Mouse (Mus musculus): ENCODE results near the gene Eif4ebp2. TPM values are rescaled to one million over a fixed set of nuclear protein-coding genes. Genes with fewer than 3 reads are reported as not detected.

The Eif4ebp2 gene
- total RNA-seq, 2 experiments from 2014 or later, result 9.5 to 88.4 TPM

DNA sequence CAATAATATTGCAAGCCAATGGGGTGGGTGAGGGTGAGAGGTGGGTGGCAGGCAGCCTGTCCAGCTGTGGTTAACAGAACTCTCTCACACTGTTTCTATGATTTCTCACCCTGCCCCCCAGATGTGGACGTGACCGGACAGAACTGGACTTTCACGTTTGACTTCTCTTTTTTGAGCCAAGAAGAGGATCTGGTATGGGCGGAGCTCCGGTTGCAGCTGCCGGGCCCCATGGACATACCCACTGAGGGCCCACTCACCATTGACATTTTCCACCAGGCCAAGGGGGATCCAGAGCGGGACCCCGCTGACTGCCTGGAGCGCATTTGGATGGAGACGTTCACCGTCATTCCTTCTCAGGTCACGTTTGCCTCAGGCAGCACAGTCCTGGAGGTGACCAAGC lies 29.6 kb downstream of the Eif4ebp2 start:
- ATAC-seq (replicated peaks; ENCODE audit: low FRiP score, poor library complexity, severe bottlenecking), result no peak

DNA sequence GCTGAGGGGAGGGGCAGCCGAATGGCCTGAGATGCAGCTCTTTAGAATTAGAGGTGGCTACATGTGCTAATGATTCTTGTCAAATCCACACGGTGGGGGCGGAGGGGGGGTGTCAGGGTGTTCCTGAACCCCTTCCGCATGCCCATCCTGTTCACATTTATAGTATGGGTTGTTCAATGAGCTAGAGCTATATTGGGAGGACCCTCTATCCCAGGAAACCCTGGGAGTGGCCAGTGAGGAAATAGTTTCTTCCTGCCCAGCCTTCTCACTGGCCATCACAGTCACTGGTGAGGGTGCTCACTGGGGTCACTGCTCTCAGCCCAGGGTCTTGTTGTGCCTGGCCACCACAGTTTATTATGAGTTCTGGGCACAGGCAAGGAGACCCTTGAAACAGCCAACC lies 32.5 kb downstream of the Eif4ebp2 start:
- ATAC-seq (replicated peaks; ENCODE audit: low FRiP score, poor library complexity, severe bottlenecking), result no peak

DNA sequence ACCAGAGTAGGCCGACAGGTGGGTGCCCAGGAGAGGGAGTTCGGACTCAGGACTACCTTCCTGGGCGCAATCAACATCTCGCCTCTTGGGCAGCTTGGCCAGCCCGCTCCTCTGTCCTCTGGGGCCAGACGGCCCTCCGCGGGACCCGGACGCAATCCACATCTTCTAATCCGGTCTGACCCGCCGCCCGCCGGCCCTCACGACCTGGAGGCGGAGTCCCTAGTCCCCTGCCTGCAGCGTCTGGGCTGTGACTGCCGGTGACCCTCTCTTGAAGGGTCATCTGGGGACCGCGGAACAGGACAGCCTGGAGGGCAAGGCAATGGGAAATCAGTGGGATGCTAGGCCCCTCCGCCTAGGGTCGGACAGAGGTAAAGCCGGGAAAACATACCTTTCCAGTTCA lies 33.3 kb downstream of the Eif4ebp2 start:
- ATAC-seq (replicated peaks; ENCODE audit: low FRiP score, poor library complexity, severe bottlenecking), result no peak

- ATAC-seq (replicated peaks; ENCODE audit: low FRiP score, poor library complexity, severe bottlenecking), result no peak
Observed at GRCm38 (mm10) chr10:61418131-61418900, 34.1 kb downstream of the Eif4ebp2 start.

DNA sequence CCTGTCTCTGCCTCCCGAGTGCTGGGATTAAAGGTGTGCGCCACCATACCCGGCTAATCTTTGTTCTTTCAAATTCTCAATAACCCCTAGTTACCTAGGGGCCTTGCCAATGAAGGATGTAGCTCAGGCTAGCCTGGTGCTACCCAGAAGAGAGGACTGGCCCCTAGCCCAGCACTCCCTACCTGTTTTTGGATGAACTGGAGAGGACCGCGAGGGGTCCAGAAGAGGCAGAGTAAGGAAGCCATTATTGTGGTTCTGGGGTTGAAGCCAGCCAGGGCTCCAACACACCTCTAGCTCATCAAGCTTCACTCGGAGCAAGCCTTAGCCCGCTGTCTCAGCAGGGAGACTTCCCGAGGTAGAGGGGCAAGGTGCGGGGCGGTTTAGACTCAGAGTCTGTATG lies 34.8 kb downstream of the Eif4ebp2 start, which contains the start of gene Nodal:
Gene Nodal, plus strand, starts transcription at position 301 of the 400 bp plus-strand sequence.
- no peak for ATAC-seq (replicated peaks; ENCODE audit: low FRiP score, poor library complexity, severe bottlenecking)

GRCm38 (mm10) chr10:61417046-61417445 lies 35.4 kb downstream of the Eif4ebp2 start:
- no peak for ATAC-seq (replicated peaks; ENCODE audit: low FRiP score, poor library complexity, severe bottlenecking)

- ATAC-seq (replicated peaks; ENCODE audit: low FRiP score, poor library complexity, severe bottlenecking), result no peak
Observed at GRCm38 (mm10) chr10:61416561-61416960, 35.9 kb downstream of the Eif4ebp2 start.

DNA sequence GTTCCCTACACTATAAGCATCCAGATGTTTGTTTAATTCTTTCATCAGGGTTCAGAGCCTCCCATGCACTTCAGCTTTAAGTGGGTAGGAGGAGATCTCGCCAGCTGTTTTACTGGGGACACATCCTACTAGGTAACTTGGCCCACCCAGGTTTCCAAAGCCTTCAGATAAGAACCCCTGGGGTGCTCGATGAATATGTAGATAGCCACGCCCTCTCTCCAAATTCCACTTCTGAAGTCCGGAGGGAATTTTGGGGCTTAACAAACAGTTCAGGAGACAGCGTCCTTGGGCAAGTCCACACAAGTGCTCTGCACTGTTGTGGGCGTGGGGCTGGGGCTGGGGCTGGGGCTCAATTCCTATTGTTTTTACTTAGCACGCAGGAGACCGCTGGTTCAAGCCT lies 36.6 kb downstream of the Eif4ebp2 start:
- ATAC-seq (replicated peaks; ENCODE audit: low FRiP score, poor library complexity, severe bottlenecking), result no peak

GRCm38 (mm10) chr10:61415240-61415639 lies 37.2 kb downstream of the Eif4ebp2 start:
- no peak for ATAC-seq (replicated peaks; ENCODE audit: low FRiP score, poor library complexity, severe bottlenecking)

GRCm38 (mm10) chr10:61412910-61413625 lies 39.4 kb downstream of the Eif4ebp2 start:
- peak; percentile 84 for ATAC-seq (replicated peaks; ENCODE audit: low FRiP score, poor library complexity, severe bottlenecking)

GRCm38 (mm10) chr10:61410193-61410592 lies 42.3 kb downstream of the Eif4ebp2 start:
- no peak for ATAC-seq (replicated peaks; ENCODE audit: low FRiP score, poor library complexity, severe bottlenecking)

DNA sequence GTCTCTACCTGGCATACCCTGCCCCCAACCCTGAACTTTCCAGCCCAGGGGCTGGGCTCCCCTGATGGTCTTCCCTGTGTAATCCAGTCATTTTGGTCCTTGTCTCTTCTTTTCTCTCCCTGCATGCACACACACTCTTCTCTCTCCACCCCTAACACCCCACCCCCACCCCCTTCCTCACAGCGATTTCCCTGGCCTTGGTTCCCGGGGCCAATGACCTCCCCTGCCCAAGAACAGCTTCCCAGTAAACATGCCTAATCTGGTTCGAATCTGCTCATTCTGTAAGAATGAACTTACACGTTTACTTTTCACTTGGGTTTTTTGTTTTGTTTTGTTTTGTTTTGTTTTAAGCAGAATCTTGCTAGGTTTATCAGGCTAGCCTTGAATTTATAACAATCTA lies 42.7 kb downstream of the Eif4ebp2 start:
- ATAC-seq (replicated peaks; ENCODE audit: low FRiP score, poor library complexity, severe bottlenecking), result no peak

- no peak for ATAC-seq (replicated peaks; ENCODE audit: low FRiP score, poor library complexity, severe bottlenecking)
Observed at GRCm38 (mm10) chr10:61405958-61406357, 46.5 kb downstream of the Eif4ebp2 start.

- no peak for ATAC-seq (replicated peaks; ENCODE audit: low FRiP score, poor library complexity, severe bottlenecking)
Observed at GRCm38 (mm10) chr10:61402911-61403310, 49.5 kb downstream of the Eif4ebp2 start.

DNA sequence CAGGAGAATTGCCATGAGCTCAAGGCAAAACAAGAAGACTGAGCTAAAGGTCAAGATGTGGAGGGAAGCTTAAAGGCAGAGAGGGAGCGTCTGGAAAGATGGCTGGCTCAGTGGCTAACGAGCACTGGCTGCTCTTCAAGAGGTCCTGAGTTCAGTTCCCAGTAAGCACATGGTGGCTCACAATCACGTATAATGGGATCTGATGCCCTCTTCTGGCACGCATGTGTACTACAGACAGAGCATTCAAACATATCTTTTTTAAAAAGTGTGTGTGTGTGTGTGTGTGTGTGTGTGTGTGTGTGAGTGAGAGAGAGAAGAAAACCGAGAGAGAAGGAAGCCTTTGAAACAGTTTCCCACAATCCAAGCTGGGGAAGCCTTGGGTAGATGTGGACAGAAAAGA lies 50.0 kb downstream of the Eif4ebp2 start:
- no peak for ATAC-seq (replicated peaks; ENCODE audit: low FRiP score, poor library complexity, severe bottlenecking)

DNA sequence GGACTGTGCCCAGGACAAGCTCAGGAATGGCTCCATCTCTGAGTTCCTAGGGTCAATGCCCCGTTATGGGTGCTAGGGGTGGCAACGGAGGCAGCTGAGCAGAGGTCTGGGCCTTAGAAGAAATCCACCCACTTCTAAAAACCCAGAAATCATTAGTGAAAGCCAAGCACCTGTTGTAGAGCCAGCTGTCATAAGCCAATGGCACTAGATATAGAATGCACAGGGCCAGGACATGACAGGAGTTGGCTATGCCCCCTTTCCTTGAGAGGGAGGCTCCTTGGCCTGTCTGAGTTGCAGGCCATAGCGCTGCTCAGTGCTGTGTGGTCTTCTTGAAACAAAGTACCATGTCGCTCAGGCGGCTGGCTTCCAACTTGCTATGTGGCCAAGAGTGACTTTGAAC lies 52.1 kb downstream of the Eif4ebp2 start:
- ATAC-seq (replicated peaks; ENCODE audit: low FRiP score, poor library complexity, severe bottlenecking), result no peak

- ATAC-seq (replicated peaks; ENCODE audit: low FRiP score, poor library complexity, severe bottlenecking), result peak; percentile 78
Observed at GRCm38 (mm10) chr10:61399156-61399734, 53.2 kb downstream of the Eif4ebp2 start.

DNA sequence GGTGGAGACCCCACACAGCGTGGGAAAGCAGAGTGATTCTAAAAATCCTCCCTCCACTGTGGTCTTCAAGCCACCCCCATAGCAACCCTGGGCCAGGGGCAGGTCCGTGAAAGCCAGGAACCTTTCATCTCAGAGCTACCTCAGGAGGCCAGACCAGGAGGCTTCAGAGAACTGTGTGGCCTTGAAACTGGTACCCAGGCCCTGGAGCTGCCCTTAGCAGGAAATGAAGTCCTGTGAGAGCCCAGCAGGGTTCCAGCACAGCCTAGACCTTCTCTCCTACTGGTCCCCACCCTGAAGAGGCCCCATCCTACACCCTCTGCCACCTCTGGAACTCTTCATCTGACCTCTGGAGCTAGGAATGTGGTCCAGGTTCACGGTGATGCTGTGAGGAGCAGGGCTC lies 54.3 kb downstream of the Eif4ebp2 start:
- no peak for ATAC-seq (replicated peaks; ENCODE audit: low FRiP score, poor library complexity, severe bottlenecking)

DNA sequence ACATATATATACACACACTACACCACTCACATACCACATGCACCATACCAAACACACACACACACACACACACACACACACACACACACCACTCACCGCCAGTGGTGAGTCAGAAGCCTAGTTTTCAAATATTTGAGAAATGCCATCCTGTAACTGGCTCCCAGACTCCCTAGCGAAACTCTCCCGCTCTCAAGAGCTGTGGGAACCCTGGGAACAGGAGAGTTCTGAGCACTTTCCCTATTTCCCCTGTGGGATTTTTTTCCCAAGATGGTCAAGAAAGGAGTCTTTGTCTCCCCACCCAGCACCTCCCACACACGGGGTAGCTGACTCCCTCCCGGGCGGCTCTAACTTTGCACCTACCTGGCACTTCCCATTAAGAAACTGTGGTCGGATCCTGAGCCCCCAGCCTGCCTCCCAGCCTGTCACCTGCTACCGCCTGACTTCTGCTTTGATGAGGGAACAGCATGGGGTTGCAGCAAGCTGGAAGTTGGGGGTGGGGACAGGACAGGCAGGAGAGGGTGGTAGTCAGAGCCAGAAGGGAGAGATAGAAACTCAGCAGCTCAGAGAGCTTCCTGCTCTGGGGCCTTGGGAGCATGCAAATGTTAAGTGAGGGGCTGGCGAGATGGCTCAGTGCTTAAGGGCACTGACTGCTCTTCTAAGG lies 57.9 kb downstream of the Eif4ebp2 start:
- ATAC-seq (replicated peaks; ENCODE audit: low FRiP score, poor library complexity, severe bottlenecking), result no peak

GRCm38 (mm10) chr10:61392584-61392983 lies 59.9 kb downstream of the Eif4ebp2 start:
- no peak for ATAC-seq (replicated peaks; ENCODE audit: low FRiP score, poor library complexity, severe bottlenecking)
